ENCODE assay signal across 18 mouse cellular contexts in the genomic region with DNA sequence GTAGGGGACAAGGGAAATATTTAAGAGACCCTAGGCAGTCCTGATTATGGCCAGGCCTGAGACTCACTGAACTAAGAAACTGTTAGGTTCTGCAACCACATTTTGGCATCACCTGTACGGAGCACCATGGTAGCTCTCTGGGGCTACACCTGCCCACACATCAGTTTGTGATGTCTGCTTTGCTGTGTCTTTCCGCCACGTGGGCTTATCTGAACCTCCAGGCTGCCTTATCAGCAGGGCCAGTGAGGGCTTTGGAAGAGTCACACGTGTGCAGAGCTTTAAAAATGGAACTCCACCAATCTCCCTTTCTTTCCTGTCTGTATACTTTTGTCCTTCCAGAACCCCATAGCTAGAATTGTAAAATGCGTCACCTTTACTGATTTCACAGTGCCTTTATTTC. TPM values are rescaled to one million over a fixed set of nuclear protein-coding genes. Genes with fewer than 3 reads are reported as not detected.
A peak's percentile ranks its signal among the peaks of the same experiment; 100 is the strongest.
DNase-seq lines count a peak whose midpoint lies in the region; ATAC-seq and TF ChIP-seq lines count a peak whose summit lies in the region.
"Had no signal": no experiment of that assay in that cellular context is flagged by ENCODE, and none has a peak within 500 bp of the region (broad histone marks: within the 10 kb centered on the region; RNA-seq: fewer than 3 reads in every experiment).

No protein-coding gene starts in this region.

- no peak overlapping the region for H3K27ac ChIP-seq in stomach, embryonic 15.5 days
- no peak overlapping the region for H3K27ac ChIP-seq in stomach, postnatal 0 days (replicated peaks)
- H3K27ac ChIP-seq in embryonic fibroblast, embryonic 13.5 days (ENCODE audit: insufficient read depth, low read length), result peak overlapping the region; percentile 47; the same call in 1 of the 2 replicates
- peak overlapping the region; percentile 89 for H3K27ac ChIP-seq in liver, embryonic 13.5 days
- no peak overlapping the region for H3K27ac ChIP-seq in kidney, embryonic 14.5 days (ENCODE audit: low read depth, low read length)
- H3K27ac ChIP-seq: embryonic facial prominence, embryonic 12.5 days; forebrain, embryonic 13.5 days; kidney, postnatal 0 days; midbrain, embryonic 10.5 days; neural tube, embryonic 15.5 days had no signal

- H3K4me3 ChIP-seq in stomach, embryonic 15.5 days (replicated peaks), result no peak overlapping the region
- no peak overlapping the region for H3K4me3 ChIP-seq in stomach, postnatal 0 days (ENCODE audit: low read depth, low read length)
- no peak overlapping the region for H3K4me3 ChIP-seq in embryonic fibroblast, embryonic 13.5 days (ENCODE audit: insufficient read depth, low read length)
- 0 out of 2 replicates have a peak overlapping the region, but pooled peaks have one; percentile 7 for H3K4me3 ChIP-seq in liver, embryonic 13.5 days (replicated peaks)
- H3K4me3 ChIP-seq in kidney, embryonic 14.5 days (ENCODE audit: low read length), result no peak overlapping the region
- H3K4me3 ChIP-seq: embryonic facial prominence, embryonic 12.5 days; forebrain, embryonic 13.5 days; midbrain, embryonic 10.5 days; neural tube, embryonic 15.5 days had no signal

- no peak for TF ChIP-seq POLR2A in embryonic fibroblast, embryonic 13.5 days (IDR thresholded peaks at IDR 0.05; ENCODE audit: low read depth, low read length)

- no peak overlapping the region for H3K4me2 ChIP-seq in stomach, embryonic 15.5 days
- no peak overlapping the region for H3K4me2 ChIP-seq in stomach, postnatal 0 days (replicated peaks; ENCODE audit: low read depth)
- H3K4me2 ChIP-seq in liver, embryonic 13.5 days, result peak overlapping the region; percentile 51
- H3K4me2 ChIP-seq in kidney, embryonic 14.5 days (replicated peaks; ENCODE audit: low read depth, low read length), result no peak overlapping the region
- H3K4me2 ChIP-seq: embryonic facial prominence, embryonic 12.5 days; forebrain, embryonic 13.5 days; neural tube, embryonic 15.5 days had no signal

- no peaks in the 10 kb centered on the region for H3K9me3 ChIP-seq in stomach, embryonic 15.5 days
- no peaks in the 10 kb centered on the region for H3K9me3 ChIP-seq in stomach, postnatal 0 days (ENCODE audit: control insufficient read depth, low read length)
- H3K9me3 ChIP-seq in liver, embryonic 13.5 days (replicated peaks), result no peaks in the 10 kb centered on the region
- H3K9me3 ChIP-seq in kidney, embryonic 14.5 days (ENCODE audit: control insufficient read depth, low read length), result no peaks in the 10 kb centered on the region
- H3K9me3 ChIP-seq: embryonic facial prominence, embryonic 12.5 days; forebrain, embryonic 13.5 days; midbrain, embryonic 10.5 days; neural tube, embryonic 15.5 days had no signal

- ATAC-seq in stomach, embryonic 15.5 days (ENCODE audit: insufficient read depth, low FRiP score, low read depth), result peak; percentile 71; the same call in 1 of the 2 replicates
- no peak for ATAC-seq in stomach, postnatal 0 days (ENCODE audit: low FRiP score, low TSS enrichment)
- peak; percentile 89 for ATAC-seq in liver, embryonic 13.5 days (ENCODE audit: low read depth)
- no peak for ATAC-seq in kidney, embryonic 14.5 days (ENCODE audit: low FRiP score, low TSS enrichment)
- ATAC-seq: forebrain, embryonic 13.5 days had no signal

- no peak for TF ChIP-seq CTCF in stomach, postnatal 0 days (IDR thresholded peaks at IDR 0.05; ENCODE audit: low read depth)
- no peak for TF ChIP-seq CTCF in embryonic fibroblast, embryonic 13.5 days (IDR thresholded peaks at IDR 0.05; ENCODE audit: borderline replicate concordance, insufficient read depth, low read length)

- no peak for DNase-seq in stomach, postnatal 0 days (ENCODE audit: low spot score)
- DNase-seq in liver, embryonic 13.5 days, result peak; percentile 92
- DNase-seq in spleen, postnatal 4 days (ENCODE audit: low spot score in 2 of 2), result peak; percentile 75 to 77
- no peak for DNase-seq in Muller cell, postnatal 12 days (ENCODE audit: inconsistent ontology term)
- DNase-seq in yolk sac, embryonic 10.5 days (ENCODE audit: low spot score), result no peak
- DNase-seq: adrenal gland, postnatal 10 days; cerebellum, postnatal 36 days; right cerebral cortex, adult 18-20 months; thymus, postnatal 25 days had no signal

- H3K36me3 ChIP-seq in stomach, embryonic 15.5 days, result no peaks in the 10 kb centered on the region
- no peaks in the 10 kb centered on the region for H3K36me3 ChIP-seq in stomach, postnatal 0 days (ENCODE audit: control insufficient read depth, insufficient read depth, low read length)
- no peaks in the 10 kb centered on the region for H3K36me3 ChIP-seq in liver, embryonic 13.5 days
- H3K36me3 ChIP-seq in kidney, embryonic 14.5 days (ENCODE audit: control insufficient read depth, insufficient read depth, low read length), result no peaks in the 10 kb centered on the region
- H3K36me3 ChIP-seq: embryonic facial prominence, embryonic 12.5 days; midbrain, embryonic 10.5 days; neural tube, embryonic 15.5 days had no signal

- H3K27me3 ChIP-seq in stomach, embryonic 15.5 days (replicated peaks), result no peaks in the 10 kb centered on the region
- no peaks in the 10 kb centered on the region for H3K27me3 ChIP-seq in stomach, postnatal 0 days (ENCODE audit: control insufficient read depth, insufficient read depth, low read length)
- H3K27me3 ChIP-seq in liver, embryonic 13.5 days, result no peaks in the 10 kb centered on the region
- H3K27me3 ChIP-seq in kidney, embryonic 14.5 days (ENCODE audit: control insufficient read depth, insufficient read depth, low read length), result no peaks in the 10 kb centered on the region
- H3K27me3 ChIP-seq: CH12.LX; embryonic facial prominence, embryonic 12.5 days; forebrain, embryonic 13.5 days; neural tube, embryonic 15.5 days had no signal

- no peak for TF ChIP-seq EP300 in stomach, postnatal 0 days (optimal IDR thresholded peaks at IDR 0.05)

- WGBS in stomach, embryonic 15.5 days, result 61% methylated on average over 5 of the region's 5 CpGs
- WGBS in stomach, postnatal 0 days, result 61% methylated on average over 5 of the region's 5 CpGs
- WGBS in liver, embryonic 13.5 days (ENCODE audit: insufficient replicate concordance), result 13% methylated on average over 5 of the region's 5 CpGs
- 84% methylated on average over 5 of the region's 5 CpGs for WGBS in kidney, embryonic 14.5 days

- H3K4me1 ChIP-seq in stomach, embryonic 15.5 days, result peaks cover 8% of the 10 kb centered on the region; the same call in 1 of the 2 replicates
- H3K4me1 ChIP-seq in stomach, postnatal 0 days (replicated peaks; ENCODE audit: control insufficient read depth, insufficient read depth), result no peaks in the 10 kb centered on the region
- 0 out of 2 replicates have a peak, but pooled peaks cover 2% of the 10 kb centered on the region for H3K4me1 ChIP-seq in embryonic fibroblast, embryonic 13.5 days (ENCODE audit: control insufficient read depth, insufficient read depth, low read length)
- H3K4me1 ChIP-seq in liver, embryonic 13.5 days (replicated peaks), result peaks cover 68% of the 10 kb centered on the region
- H3K4me1 ChIP-seq in kidney, embryonic 14.5 days (ENCODE audit: control insufficient read depth, insufficient read depth, low read length), result peaks cover 15% of the 10 kb centered on the region; the same call in 1 of the 2 replicates

- no peak overlapping the region for H3K9ac ChIP-seq in stomach, embryonic 15.5 days
- no peak overlapping the region for H3K9ac ChIP-seq in stomach, postnatal 0 days (ENCODE audit: low read length)
- peak overlapping the region; percentile 34; the same call in 1 of the 2 replicates for H3K9ac ChIP-seq in liver, embryonic 13.5 days
- no peak overlapping the region for H3K9ac ChIP-seq in kidney, embryonic 14.5 days (ENCODE audit: low read depth, low read length)
- H3K9ac ChIP-seq: embryonic facial prominence, embryonic 12.5 days; forebrain, embryonic 13.5 days; neural tube, embryonic 15.5 days had no signal

RNA-seq across cellular contexts. Expression of gene Tmem222, which starts 8.4 kb away (rescaled TPM):
- 73.6 and 74.2 TPM in 2 replicates for polyA plus RNA-seq in stomach, embryonic 15.5 days (2015; fragmentation: Nextera tagmentation; extraction: Ambion mirVana)
- polyA plus RNA-seq in stomach, postnatal 0 days (2015; fragmentation: Nextera tagmentation; extraction: Ambion mirVana), result 51.4 and 53.9 TPM in 2 replicates
- polyA plus RNA-seq in embryonic fibroblast, embryonic 13.5 days (2011; ENCODE audit: insufficient read length, low read depth, missing spikeins), result 37.8 and 47.7 TPM in 2 replicates
- polyA plus RNA-seq in liver, embryonic 13.5 days (2015; fragmentation: Nextera tagmentation; extraction: Ambion mirVana), result 38.9 and 41.0 TPM in 2 replicates
- 74.9 and 87.9 TPM in 2 replicates for polyA plus RNA-seq in kidney, embryonic 14.5 days (2014; fragmentation: Nextera tagmentation; extraction: Ambion mirVana)

RNA-seq across cellular contexts. Expression of gene Sytl1, which starts 23.0 kb away (rescaled TPM):
- 17.0 and 29.0 TPM in 2 replicates for polyA plus RNA-seq in stomach, embryonic 15.5 days (2015; fragmentation: Nextera tagmentation; extraction: Ambion mirVana)
- polyA plus RNA-seq in stomach, postnatal 0 days (2015; fragmentation: Nextera tagmentation; extraction: Ambion mirVana), result 93.5 and 109 TPM in 2 replicates
- 1.1 and 3.9 TPM in 2 replicates for polyA plus RNA-seq in embryonic fibroblast, embryonic 13.5 days (2011; ENCODE audit: insufficient read length, low read depth, missing spikeins)
- 0.42 and 0.55 TPM in 2 replicates for polyA plus RNA-seq in liver, embryonic 13.5 days (2015; fragmentation: Nextera tagmentation; extraction: Ambion mirVana)
- 0.70 and 1.1 TPM in 2 replicates for polyA plus RNA-seq in kidney, embryonic 14.5 days (2014; fragmentation: Nextera tagmentation; extraction: Ambion mirVana)

RNA-seq across cellular contexts. Expression of gene Map3k6, which starts 45.3 kb away (rescaled TPM):
- 5.0 and 8.6 TPM in 2 replicates for polyA plus RNA-seq in stomach, embryonic 15.5 days (2015; fragmentation: Nextera tagmentation; extraction: Ambion mirVana)
- 17.6 and 21.5 TPM in 2 replicates for polyA plus RNA-seq in stomach, postnatal 0 days (2015; fragmentation: Nextera tagmentation; extraction: Ambion mirVana)
- 4.5 and 7.3 TPM in 2 replicates for polyA plus RNA-seq in embryonic fibroblast, embryonic 13.5 days (2011; ENCODE audit: insufficient read length, low read depth, missing spikeins)
- 1.7 and 1.9 TPM in 2 replicates for polyA plus RNA-seq in liver, embryonic 13.5 days (2015; fragmentation: Nextera tagmentation; extraction: Ambion mirVana)
- 2.8 and 4.1 TPM in 2 replicates for polyA plus RNA-seq in kidney, embryonic 14.5 days (2014; fragmentation: Nextera tagmentation; extraction: Ambion mirVana)

Comparison
In these comparisons a context has a peak if more than half of its experiments do, and no peak if none do; other contexts are left out.
1. ATAC-seq: peak in stomach, embryonic 15.5 days (single experiment) and liver, embryonic 13.5 days (single experiment); none in stomach, postnatal 0 days (single experiment) and kidney, embryonic 14.5 days (single experiment).
2. H3K27ac ChIP-seq: peak in embryonic fibroblast, embryonic 13.5 days (single experiment) and liver, embryonic 13.5 days (single experiment); none in stomach, embryonic 15.5 days (single experiment), stomach, postnatal 0 days (single experiment) and kidney, embryonic 14.5 days (single experiment).
3. DNase-seq: peak in liver, embryonic 13.5 days (single experiment) and spleen, postnatal 4 days (2 of 2); none in stomach, postnatal 0 days (single experiment), Muller cell, postnatal 12 days (single experiment) and yolk sac, embryonic 10.5 days (single experiment).